In the genomic region with DNA sequence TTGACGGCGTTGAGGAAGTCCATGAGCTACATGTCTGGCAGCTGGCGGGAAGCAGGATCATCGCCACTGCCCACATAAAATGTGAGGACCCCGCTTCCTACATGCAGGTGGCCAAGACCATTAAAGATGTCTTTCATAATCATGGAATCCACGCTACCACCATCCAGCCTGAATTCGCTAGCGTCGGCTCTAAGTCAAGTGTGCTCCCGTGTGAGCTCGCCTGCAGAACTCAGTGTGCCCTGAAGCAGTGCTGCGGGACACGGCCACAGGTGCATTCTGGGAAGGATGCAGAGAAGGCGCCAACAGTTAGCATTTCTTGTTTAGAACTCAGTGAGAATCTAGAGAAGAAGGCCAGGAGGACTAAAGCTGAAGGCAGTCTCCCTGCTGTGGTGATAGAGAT, we compare ENCODE assay signal across 10 mouse cellular contexts. TPM values are rescaled to one million over a fixed set of nuclear protein-coding genes. Genes with fewer than 3 reads are reported as not detected.
DNase-seq lines count a peak whose midpoint lies in the region; ATAC-seq and TF ChIP-seq lines count a peak whose summit lies in the region.
"Had no signal": no experiment of that assay in that cellular context is flagged by ENCODE, and none has a peak within 500 bp of the region (broad histone marks: within the 10 kb centered on the region; RNA-seq: fewer than 3 reads in every experiment).

No protein-coding gene starts in this region.

- no peaks in the 10 kb centered on the region for H3K9me3 ChIP-seq in hindbrain, embryonic 14.5 days (ENCODE audit: control insufficient read depth, low read length)
- H3K9me3 ChIP-seq in midbrain, embryonic 15.5 days: no peaks in the 10 kb centered on the region

- no peak overlapping the region for H3K27ac ChIP-seq in kidney, adult 2 months (ENCODE audit: insufficient read depth, low read depth, low read length)
- no peak overlapping the region for H3K27ac ChIP-seq in cortical plate, adult 2 months (ENCODE audit: insufficient read depth, low read length)
- H3K27ac ChIP-seq in hindbrain, embryonic 14.5 days: no peak overlapping the region
- no peak overlapping the region for H3K27ac ChIP-seq in midbrain, embryonic 15.5 days

- H3K9ac ChIP-seq in hindbrain, embryonic 14.5 days: no peak overlapping the region
- no peak overlapping the region for H3K9ac ChIP-seq in midbrain, embryonic 15.5 days

- H3K4me1 ChIP-seq in kidney, adult 2 months (ENCODE audit: control insufficient read depth, insufficient read depth, low read length): peaks cover 24% of the 10 kb centered on the region
- H3K4me1 ChIP-seq in cortical plate, adult 2 months (ENCODE audit: control insufficient read depth, insufficient read depth, low read length): peaks cover 8% of the 10 kb centered on the region
- peaks cover 57% of the 10 kb centered on the region for H3K4me1 ChIP-seq in hindbrain, embryonic 14.5 days (replicated peaks; ENCODE audit: control insufficient read depth, insufficient read depth, low read length)
- peaks cover 48% of the 10 kb centered on the region for H3K4me1 ChIP-seq in midbrain, embryonic 15.5 days

- no peak for TF ChIP-seq POLR2A in kidney, adult 2 months (IDR thresholded peaks at IDR 0.05; ENCODE audit: low read depth, low read length)
- no peak for TF ChIP-seq POLR2A in cortical plate, adult 2 months (IDR thresholded peaks at IDR 0.05; ENCODE audit: extremely low read depth, insufficient read depth, low read length)

- WGBS in kidney, adult 2 months: 75% methylated on average over 14 of the region's 14 CpGs
- 95% methylated on average over 14 of the region's 14 CpGs for WGBS in hindbrain, embryonic 14.5 days
- WGBS in midbrain, embryonic 15.5 days: 90% methylated on average over 14 of the region's 14 CpGs

- no peak for TF ChIP-seq CTCF in kidney, adult 2 months (conservative IDR thresholded peaks at IDR 0.05; ENCODE audit: insufficient read depth, insufficient read length, low read depth, low read length)
- TF ChIP-seq CTCF in cortical plate, adult 2 months (IDR thresholded peaks at IDR 0.05; ENCODE audit: extremely low read depth, insufficient read depth, low read length): no peak

- no peak overlapping the region; the same call in none of the 2 replicates for H3K4me3 ChIP-seq in kidney, adult 2 months (ENCODE audit: insufficient read depth, low read depth, low read length)
- H3K4me3 ChIP-seq in cortical plate, adult 2 months (ENCODE audit: insufficient read depth, low read length): peak overlapping the region; percentile 77; the same call in 1 of the 2 replicates
- peak overlapping the region; percentile 65 for H3K4me3 ChIP-seq in hindbrain, embryonic 14.5 days (replicated peaks; ENCODE audit: low read length)
- H3K4me3 ChIP-seq in midbrain, embryonic 15.5 days: no peak overlapping the region

- peak; percentile 30 for DNase-seq in kidney, adult 2 months
- DNase-seq in kidney, adult 8-10 months: no peak
- no peak for DNase-seq in hindbrain, embryonic 14.5 days (ENCODE audit: low spot score)
- DNase-seq in layer of hippocampus, adult 18-20 months (ENCODE audit: low spot score in 2 of 2): no peak
- DNase-seq in spleen, adult 12 weeks (ENCODE audit: low spot score): no peak
- DNase-seq in thymus, postnatal 4 days: no peak
- DNase-seq: cerebellum, adult 8-10 months; right cerebral cortex, postnatal 4 days had no signal

- no peaks in the 10 kb centered on the region for H3K27me3 ChIP-seq in kidney, adult 2 months (replicated peaks; ENCODE audit: control insufficient read depth, insufficient read depth, low read length)
- no peaks in the 10 kb centered on the region for H3K27me3 ChIP-seq in hindbrain, embryonic 14.5 days (ENCODE audit: control insufficient read depth, insufficient read depth, low read length)
- 0 out of 2 replicates have a peak, but pooled peaks cover 3% of the 10 kb centered on the region for H3K27me3 ChIP-seq in midbrain, embryonic 15.5 days (replicated peaks)

- H3K4me2 ChIP-seq in hindbrain, embryonic 14.5 days (replicated peaks): peak overlapping the region; percentile 71
- H3K4me2 ChIP-seq in midbrain, embryonic 15.5 days: peak overlapping the region; percentile 63; the same call in 1 of the 2 replicates

- no peak for ATAC-seq in hindbrain, embryonic 14.5 days (ENCODE audit: low FRiP score)
- no peak for ATAC-seq in midbrain, embryonic 15.5 days (replicated peaks)

- peaks cover 2% of the 10 kb centered on the region for H3K36me3 ChIP-seq in kidney, adult 2 months (ENCODE audit: control insufficient read depth, insufficient read depth, low read length)
- peaks cover 13% of the 10 kb centered on the region for H3K36me3 ChIP-seq in hindbrain, embryonic 14.5 days (replicated peaks; ENCODE audit: control insufficient read depth, insufficient read depth)
- no peaks in the 10 kb centered on the region for H3K36me3 ChIP-seq in midbrain, embryonic 15.5 days (replicated peaks)

RNA-seq across cellular contexts. Expression of a gene that starts 2.7 kb away (rescaled TPM):
- 18.1 and 19.9 TPM in 2 replicates for polyA plus RNA-seq in kidney, adult 2 months (2012; rRNA removed)
- 18.5 and 18.6 TPM in 2 replicates for polyA plus RNA-seq in cortical plate, adult 2 months (2012; rRNA removed)
- polyA plus RNA-seq in hindbrain, embryonic 14.5 days (2014; fragmentation: Nextera tagmentation; extraction: Ambion mirVana): 3.5 and 3.7 TPM in 2 replicates
- 3.7 and 4.3 TPM in 2 replicates for polyA plus RNA-seq in midbrain, embryonic 15.5 days (2015; fragmentation: Nextera tagmentation; extraction: Ambion mirVana)
- 10 to 100 TPM; 27.1 to 30.5 TPM for total RNA-seq in layer of hippocampus, adult 18-20 months (2021)

Comparison
In these comparisons a context has a peak if more than half of its experiments do, and no peak if none do; other contexts are left out.
1. H3K4me3 ChIP-seq: peak in cortical plate, adult 2 months (single experiment) and hindbrain, embryonic 14.5 days (single experiment); none in kidney, adult 2 months (single experiment) and midbrain, embryonic 15.5 days (single experiment).